Mouse (Mus musculus): ENCODE measurements around the gene E330034G19Rik. TPM values are rescaled to one million over a fixed set of nuclear protein-coding genes. Genes with fewer than 3 reads are reported as not detected.

The E330034G19Rik gene
- total RNA-seq (2023; ENCODE audit: inconsistent age) = not detected in 4 replicates

GRCm38 (mm10) chr14:24292914-24293313 lies at the start of gene E330034G19Rik:
E330034G19Rik (plus strand) TSS chr14:24293214.

GRCm38 (mm10) chr14:24245177-24246081 lies 47.6 kb upstream of the E330034G19Rik start, which contains the start of gene Dlg5:
Dlg5 (minus strand) TSS chr14:24245920.

Other genes with a start within 250 kb of the E330034G19Rik start
- gene Dlg5, start 47.3 kb upstream of the E330034G19Rik start, total RNA-seq (2023; ENCODE audit: inconsistent age) = 0.74 TPM in 1 of 4 replicates, not detected in the others
- 44.5 to 52.7 TPM (median 46.0 TPM) in 4 replicates for gene Polr3a, start 193.8 kb downstream of the E330034G19Rik start, total RNA-seq (2023; ENCODE audit: inconsistent age)
- 4,098 to 4,322 TPM (median 4,169 TPM) in 4 replicates for gene Rps24, start 193.9 kb downstream of the E330034G19Rik start, total RNA-seq (2023; ENCODE audit: inconsistent age)

Data from B cell, adult (primary cell).